Mouse (Mus musculus) left cerebral cortex, postnatal 25 days (tissue): Measurements from ENCODE around the gene Slc35b1. TPM values are rescaled to one million over a fixed set of nuclear protein-coding genes. Genes with fewer than 3 reads are reported as not detected.
"Not testable (repeated sequence)": the region's sequence is repeated elsewhere in the genome, so short reads cannot be mapped to it uniquely, and the experiment has no call there.

Experiments
- DNase-seq, 2 experiments: peaks; one replicate each; pipeline ENCODE4 v3.0.0; 2022; ENCODE audit warnings: low spot score in 2 of 2, mixed read lengths in 1 of 2
- intact Hi-C: fragments of 180-260 bp; cut with DNase I; formaldehyde crosslinking; loops from one replicate; pipeline ENCODE4 v1.15.1; 2025
- total RNA-seq, 2 experiments: library from RNA; stranded (reverse); gene quantifications; 2 replicates each; pipeline ENCODE4 v1.2.3; 2021

The Slc35b1 gene
- total RNA-seq, 2 experiments from 2014 or later, result 65.6 to 66.0 TPM

DNA sequence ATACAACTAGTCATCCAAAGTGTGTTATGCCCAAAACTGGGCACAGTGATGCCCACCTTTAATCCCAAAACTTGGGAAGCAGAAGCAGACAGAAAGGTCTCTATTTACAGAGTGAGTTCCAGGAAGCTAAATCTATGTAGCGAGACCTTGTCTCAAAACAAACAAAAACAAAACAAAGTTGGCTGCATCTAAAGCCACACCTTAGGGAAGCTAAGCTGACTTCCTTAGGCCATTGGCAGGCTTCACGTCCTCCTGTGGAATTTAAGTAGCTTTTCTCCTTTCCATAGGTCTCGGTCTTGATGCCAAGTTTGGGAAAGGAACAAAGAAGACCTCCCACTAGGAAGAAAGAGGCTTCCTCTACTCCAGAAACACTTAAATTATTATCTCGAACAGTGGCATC lies 6.7 kb downstream of the Slc35b1 start:
- intact Hi-C loops, result no loop called here
- no peak for DNase-seq

DNA sequence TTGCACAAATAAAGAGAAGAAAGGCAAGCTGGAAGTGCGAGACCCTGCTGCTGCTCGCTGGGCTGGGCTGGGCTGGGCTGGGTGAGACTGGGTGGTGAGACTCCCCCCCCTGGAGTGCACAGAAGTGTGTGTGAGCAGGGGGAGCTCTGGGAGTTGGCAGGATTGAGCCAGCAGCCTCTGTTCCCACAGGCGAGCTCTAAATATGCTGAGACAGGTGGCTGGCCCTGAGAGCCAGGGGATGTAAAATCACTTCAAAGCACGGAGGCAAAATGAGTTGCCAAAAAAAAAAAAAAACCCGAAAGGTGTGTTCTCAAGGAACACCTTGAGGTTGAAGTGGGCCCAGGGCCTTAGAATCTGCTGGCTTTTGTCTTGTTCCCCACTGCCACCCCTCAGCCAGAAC lies 7.3 kb downstream of the Slc35b1 start:
- intact Hi-C loops, result no loop called here
- DNase-seq, result peak in 1 of 2 experiments; percentile 67

DNA sequence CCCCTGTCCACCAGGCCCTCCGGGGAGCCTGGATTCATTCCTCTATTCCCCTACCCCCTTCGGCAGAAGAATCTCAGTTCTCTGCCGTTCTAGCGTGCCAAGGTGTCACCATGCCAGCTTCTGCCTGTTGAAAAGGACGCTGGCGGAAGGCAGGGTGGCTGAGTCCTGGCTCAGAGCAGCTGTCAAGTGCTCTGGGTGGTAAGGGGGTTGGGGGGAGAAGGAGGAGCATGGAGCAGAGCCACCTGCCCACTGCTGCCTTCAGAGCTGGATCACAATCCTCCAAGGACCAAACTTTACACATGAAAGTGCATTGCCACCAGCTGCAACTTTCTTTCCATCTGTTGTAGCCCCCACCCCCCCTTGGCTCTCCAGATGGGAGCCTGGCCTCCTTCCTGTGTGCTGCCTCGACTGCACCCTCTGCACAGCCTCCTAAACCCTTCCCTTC lies 7.8 kb downstream of the Slc35b1 start:
- DNase-seq, result peak in 1 of 2 experiments; percentile 81
- intact Hi-C loops, result no loop called here

- intact Hi-C loops, result no loop called here
Observed at GRCm38 (mm10) chr11:95392708-95393499, 8.4 kb downstream of the Slc35b1 start.

GRCm38 (mm10) chr11:95393500-95393816 lies 9.0 kb downstream of the Slc35b1 start:
- no peak for DNase-seq
- intact Hi-C loops, result no loop called here

More at GRCm38 (mm10) chr11:95392708-95393499, 8.4 kb downstream of the Slc35b1 start:
- no peak for DNase-seq

DNA sequence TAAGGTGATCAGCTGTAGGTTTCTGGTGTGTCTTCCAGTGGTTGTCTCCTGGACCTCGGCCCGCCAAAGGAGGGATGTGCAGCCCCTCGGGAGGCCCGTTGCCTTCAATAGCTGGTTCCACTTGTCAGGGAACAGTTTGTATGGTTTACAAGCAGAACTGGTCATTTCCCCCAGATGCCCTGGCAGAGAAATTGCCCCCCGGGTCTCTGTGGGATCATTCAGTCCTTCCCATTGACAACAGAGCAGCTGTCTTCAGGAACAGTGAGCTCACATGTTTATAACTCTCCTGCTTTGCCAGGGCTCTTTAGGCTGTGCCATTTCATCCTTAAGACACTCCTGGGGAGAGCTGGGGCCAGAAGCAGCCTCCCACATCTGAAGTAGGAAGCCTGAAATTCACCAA lies 9.6 kb downstream of the Slc35b1 start:
- intact Hi-C loops, result no loop called here

DNA sequence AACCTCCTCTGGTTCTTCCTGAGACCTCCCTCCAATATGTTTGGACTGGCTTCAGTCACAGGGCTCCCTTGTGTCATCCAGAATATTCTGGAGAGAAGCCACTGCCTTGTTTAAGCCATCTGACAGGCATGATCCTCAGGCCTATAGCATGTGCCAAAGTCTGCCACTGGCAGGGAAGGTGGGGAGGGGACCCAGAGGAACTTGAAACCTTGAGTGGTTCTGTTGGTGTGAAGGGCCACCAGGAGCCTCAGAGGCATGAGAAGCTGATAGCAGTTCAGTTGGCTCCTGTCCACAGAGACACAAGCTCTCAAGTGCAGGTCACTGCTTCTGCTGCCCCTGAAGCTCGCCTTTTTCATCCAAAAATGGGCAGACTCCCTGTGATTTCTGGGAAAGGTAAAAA lies 12.1 kb downstream of the Slc35b1 start:
- DNase-seq, result no peak
- intact Hi-C loops, result no loop called here

More for the DNA sequence above, 9.6 kb downstream of the Slc35b1 start:
- no peak for DNase-seq

DNA sequence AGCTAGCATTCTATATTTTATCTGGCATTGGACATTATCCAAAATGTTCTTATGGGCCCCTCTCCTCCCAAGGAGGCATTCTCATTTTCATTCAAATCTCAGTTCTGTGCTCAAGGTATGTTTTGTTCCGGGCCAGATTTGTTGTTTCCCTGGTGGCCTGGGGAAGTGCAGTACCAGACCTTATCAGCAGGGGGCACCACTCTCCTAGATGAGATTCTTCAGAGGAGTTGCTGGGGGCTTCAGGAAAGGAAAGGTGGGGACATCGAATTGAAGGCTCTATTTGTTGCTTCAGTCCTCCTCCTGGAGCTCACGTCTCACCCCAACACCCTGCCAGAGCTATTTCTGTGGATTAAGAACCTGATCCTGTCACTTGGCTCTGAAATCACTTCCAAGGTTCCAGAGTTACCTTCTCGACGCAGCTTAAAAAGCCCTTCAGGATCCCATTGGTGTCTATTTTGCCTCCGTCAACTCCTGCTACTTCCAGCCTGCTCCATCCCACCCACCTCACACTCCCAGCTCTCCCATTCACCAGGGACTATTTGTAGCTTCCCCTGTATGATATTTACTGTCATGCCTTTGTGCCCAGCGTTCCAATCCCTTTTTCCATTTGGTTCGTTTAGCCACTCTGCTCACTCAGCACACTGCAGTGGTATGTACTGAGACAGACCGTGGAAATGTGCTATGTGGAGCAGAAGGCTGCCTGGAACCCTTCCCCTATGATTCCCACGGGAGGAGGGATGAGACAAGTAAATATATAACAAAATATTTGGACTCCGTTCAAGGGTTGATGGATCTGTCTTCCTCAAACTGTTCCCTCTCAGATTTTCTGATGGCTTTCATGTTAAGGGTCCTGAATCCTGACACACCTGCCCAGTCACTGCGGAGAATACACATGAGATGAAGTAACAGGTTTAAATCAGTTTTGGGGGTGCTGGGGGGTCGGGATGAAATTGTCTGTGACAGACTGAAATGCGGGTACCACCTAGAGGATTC lies 13.6 kb downstream of the Slc35b1 start:
- intact Hi-C loops, result loop anchor here (1.0 kb wide), 1 partner anchor 122 kb away; no protein-coding TSS in a partner anchor
- DNase-seq, result peak; percentile 74 to 84

- peak in 1 of 2 experiments; percentile 54 for DNase-seq
- intact Hi-C loops, result loop anchor here (1.0 kb wide), 1 partner anchor 77 kb away; no protein-coding TSS in a partner anchor
Observed at GRCm38 (mm10) chr11:95399520-95400020, 15.1 kb downstream of the Slc35b1 start.

DNA sequence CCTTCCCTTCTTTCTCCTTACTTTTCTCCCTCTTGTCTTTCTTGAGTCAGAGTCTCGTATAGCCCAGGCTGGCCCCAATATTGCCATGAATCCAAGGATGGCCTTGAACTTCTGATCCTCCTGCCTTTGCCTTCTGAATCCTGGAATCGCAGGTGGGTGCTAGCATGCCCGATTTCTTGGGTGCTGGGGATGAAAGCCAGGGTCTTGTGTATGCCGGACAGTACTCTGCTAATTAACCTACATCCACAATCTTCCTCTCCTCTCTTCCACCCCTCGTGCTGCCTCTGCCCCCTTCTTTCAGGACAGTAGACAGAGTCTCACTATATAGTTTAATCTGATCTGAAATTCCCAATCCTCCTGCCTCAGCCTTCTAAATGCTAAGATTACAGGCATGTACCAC lies 17.1 kb downstream of the Slc35b1 start:
- intact Hi-C loops, result no loop called here
- DNase-seq, result no peak

DNA sequence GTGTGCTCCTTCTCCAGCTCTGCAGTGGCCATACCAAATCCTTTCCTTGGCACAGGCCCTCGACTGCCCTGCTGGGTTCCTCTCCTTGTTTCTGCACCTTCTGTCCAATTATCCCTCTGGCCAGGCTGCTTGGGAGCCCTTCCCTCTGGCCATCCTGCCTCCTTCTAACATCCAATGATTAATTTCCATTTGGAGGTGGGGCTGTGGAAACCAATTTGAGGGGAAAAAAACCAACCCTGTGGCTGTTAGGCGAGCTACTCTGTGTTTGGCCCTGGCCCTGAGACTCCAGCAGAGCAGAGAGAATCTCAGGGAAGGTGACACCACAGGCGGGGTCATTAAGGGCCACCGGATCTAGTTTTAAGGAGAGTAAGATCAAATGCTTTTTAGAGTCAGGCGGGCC lies 17.7 kb downstream of the Slc35b1 start:
- no peak for DNase-seq
- intact Hi-C loops, result no loop called here

- no peak for DNase-seq
- intact Hi-C loops, result no loop called here
Observed at GRCm38 (mm10) chr11:95402658-95403101, 18.2 kb downstream of the Slc35b1 start.

DNA sequence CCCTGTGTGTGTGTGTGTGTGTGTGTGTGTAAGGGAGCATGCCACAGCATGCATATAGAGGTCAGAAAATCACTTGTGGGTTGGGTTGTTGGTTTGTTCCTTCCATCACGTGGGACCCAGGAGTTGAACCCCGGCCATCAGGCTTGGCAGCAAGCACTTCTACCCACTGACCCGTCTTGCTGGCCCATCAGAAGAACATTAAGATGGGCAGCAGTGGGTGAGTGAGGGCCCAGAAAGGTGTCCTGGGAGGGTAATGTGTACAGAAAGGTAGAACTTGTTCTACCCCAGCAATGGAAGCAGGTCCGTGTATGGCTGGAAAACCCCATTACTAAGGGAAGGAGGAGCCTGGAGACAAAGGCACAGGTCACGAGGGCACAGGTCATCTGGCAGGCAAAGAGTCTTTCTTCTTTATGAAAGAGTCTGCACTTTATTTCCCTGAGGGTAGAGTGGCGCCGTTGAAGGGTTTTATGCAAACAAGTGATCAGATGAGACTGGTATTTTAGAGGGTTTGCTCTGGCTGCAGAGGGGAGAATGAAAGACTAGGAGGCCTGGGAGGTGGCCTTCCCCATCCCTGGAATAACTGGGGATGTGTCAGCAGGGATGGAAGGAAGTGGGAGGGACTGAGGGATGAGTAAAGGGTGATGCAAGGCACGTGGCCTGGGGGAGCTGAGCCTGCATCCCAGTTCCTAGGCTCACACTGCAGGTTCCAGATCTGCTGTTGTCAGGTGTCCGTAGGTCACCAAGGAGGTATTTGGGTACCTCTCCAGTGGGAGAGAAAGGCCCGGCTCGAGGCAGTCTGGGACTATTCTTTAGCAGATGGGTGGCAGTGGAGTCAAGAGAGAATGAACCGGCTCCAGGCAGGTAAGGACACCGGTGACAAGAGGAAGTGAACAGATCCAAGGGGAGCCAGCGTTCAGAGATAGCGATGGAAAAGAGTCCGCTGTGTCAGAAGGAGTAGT lies 19.2 kb downstream of the Slc35b1 start:
- no peak for DNase-seq

DNA sequence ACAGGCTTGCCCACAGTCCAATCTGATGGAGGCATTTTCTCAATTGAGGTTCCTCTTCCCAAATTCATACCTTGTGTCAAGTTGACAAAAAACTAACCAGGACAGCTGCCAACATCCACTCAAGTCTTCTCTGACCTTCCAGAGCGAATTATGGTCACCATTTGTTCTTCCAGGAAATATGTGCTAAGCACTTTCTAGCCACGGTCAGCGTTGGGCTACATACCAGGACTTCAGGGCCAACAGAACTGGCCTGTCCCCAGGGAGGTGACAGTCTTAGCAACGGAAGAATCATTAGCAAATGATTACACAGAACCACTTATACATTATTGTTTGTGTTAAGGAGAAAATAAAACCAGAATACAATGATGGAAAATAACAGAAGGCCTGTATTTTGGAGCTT lies 21.3 kb downstream of the Slc35b1 start:
- no peak for DNase-seq
- intact Hi-C loops, result no loop called here

More for the DNA sequence above, 19.2 kb downstream of the Slc35b1 start:
- intact Hi-C loops, result no loop called here

DNA sequence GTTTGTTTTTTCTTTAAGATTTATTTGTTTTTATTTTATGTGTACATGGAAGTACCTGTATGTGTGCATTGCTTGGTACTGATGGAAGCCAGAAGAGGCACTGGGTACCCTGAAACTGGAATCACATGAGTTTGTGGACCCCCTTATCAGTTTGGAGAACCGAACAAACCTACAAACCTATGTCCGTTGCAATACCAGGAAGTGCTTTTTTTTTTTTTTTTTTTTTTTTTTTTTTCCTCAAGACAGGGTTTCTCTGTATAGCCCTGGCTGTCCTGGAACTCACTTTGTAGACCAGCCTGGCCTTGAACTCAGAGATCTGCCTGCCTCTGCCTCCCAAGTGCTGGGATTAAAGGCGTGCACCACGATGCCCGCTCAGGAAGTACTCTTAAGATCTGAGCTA lies 21.9 kb downstream of the Slc35b1 start:
- intact Hi-C loops, DNase-seq: not testable (repeated sequence)

DNA sequence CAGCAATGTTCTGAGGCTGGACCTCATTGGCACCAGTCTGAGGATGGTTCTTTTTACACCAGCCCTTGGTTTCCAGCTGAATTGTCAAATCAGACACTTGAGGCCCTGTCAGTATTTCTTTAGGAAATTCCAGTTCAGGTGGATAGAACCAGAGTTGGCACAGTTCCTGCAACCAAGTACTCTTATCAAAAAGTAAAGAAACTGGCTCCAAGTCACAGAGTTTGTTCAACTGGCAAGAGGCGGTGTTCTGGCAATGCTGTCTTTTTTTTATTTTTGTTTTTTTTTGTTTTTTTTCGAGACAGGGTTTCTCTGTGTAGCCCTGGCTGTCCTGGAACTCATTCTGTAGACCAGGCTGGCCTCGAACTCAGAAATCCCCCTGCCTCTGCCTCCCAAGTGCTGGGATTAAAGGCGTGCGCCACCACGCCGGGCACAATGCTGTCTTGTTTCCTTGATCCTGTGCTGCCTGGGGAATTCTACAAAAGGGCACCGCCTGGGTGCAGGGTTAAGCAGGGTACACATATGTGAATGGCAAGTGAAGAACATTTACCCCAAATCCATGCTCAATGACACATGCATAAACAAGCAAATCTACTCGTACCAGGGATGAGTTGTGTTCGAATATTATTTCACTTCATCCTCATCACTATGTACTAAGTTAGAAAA lies 25.1 kb downstream of the Slc35b1 start:
- no peak for DNase-seq
- intact Hi-C loops, result loop anchor here (5.0 kb wide), 1 partner anchor 63 kb away; no protein-coding TSS in a partner anchor

DNA sequence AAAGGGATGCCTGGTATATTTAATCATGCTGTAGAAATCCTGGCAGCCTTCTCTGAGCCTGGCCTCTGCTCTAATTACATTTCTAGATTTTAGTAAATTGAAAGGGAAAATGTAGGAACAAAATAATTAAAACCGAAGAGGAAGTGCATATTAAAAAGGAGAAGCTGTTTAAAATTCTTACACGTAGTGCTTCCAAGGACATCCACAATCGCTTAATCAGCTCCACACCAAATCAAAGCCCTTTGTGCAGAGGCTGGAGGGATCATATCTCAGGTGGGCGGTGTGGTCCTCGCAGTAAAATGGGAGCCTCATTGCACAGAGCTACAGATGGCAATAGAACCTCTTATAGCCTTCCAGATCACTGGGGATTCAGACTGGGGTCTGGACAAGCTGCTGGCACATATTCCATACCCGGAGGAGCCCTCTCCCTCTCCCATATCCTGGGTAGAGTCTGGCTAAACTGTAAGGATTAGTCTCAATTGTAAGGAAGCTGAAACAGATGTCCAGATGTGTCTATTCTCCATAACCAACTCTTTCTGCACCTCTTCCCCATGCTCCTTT lies 27.0 kb downstream of the Slc35b1 start:
- intact Hi-C loops, result loop anchor here (5.0 kb wide), 1 partner anchor 61 kb away; no protein-coding TSS in a partner anchor
- DNase-seq, result no peak

DNA sequence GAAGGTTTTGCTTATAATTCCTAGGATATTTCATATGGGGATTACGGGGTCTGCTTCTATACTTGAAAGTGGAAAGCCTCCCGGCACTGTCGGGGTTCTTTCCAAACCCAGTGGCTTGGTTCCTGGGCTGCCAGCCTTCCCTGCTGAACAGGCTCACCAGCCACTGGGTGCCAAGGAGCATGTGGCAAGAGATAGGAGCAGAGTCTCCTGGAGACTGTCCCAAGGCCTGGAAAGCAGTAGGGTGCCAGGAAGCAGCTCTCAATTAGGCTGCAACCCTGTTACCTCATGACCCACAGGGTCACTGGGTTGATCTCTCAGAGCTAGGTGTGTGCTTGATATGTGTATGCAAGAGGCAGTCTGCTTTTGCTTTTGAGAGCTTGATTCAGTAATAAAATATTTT lies 28.1 kb downstream of the Slc35b1 start:
- intact Hi-C loops, result loop anchor here (5.0 kb wide), 1 partner anchor 60 kb away; no protein-coding TSS in a partner anchor
- no peak for DNase-seq
